Mouse (Mus musculus) small intestine, adult 2 months (tissue): Measurements from ENCODE around the gene Zbed3. TPM values are rescaled to one million over a fixed set of nuclear protein-coding genes. Genes with fewer than 3 reads are reported as not detected.
"Not testable (repeated sequence)": the region's sequence is repeated elsewhere in the genome, so short reads cannot be mapped to it uniquely, and the experiment has no call there.

Experiments
- H3K27ac ChIP-seq: fragments of 200-500 bp; 2 replicates; pipeline ENCODE4 v1.5.1; 2012; ENCODE audit warnings: low read depth, low read length, control low read depth, inconsistent platforms; ENCODE audit not compliant: insufficient read depth
- H3K27me3 ChIP-seq: fragments of 200-500 bp; 2 replicates; pipeline ENCODE4 v1.6.1; 2012; ENCODE audit warnings: mild to moderate bottlenecking, moderate library complexity, low read length, inconsistent platforms; ENCODE audit not compliant: control insufficient read depth, insufficient read depth
- H3K36me3 ChIP-seq: fragments of 200-500 bp; 2 replicates; pipeline ENCODE4 v1.6.1; 2012; ENCODE audit warnings: mild to moderate bottlenecking, low read length, control low read depth, inconsistent platforms; ENCODE audit not compliant: control insufficient read depth, insufficient read depth
- H3K4me1 ChIP-seq: fragments of 200-500 bp; 2 replicates; pipeline ENCODE4 v1.6.1; 2012; ENCODE audit warnings: low read length, inconsistent platforms, mixed read lengths; ENCODE audit not compliant: control insufficient read depth, insufficient read depth, insufficient read length
- H3K4me3 ChIP-seq: fragments of 200-500 bp; 2 replicates; pipeline ENCODE4 v1.5.1; 2012; ENCODE audit warnings: low read depth, mild to moderate bottlenecking, control low read depth, inconsistent platforms, low read length, moderate library complexity
- CTCF ChIP-seq: fragments of 200-500 bp; IDR thresholded peaks from 2 replicates; pipeline ENCODE4 v1.5.1; 2012; ENCODE audit warnings: low read depth, mild to moderate bottlenecking, control low read depth, inconsistent platforms, low read length, moderate library complexity, mixed read lengths; ENCODE audit not compliant: insufficient replicate concordance, insufficient read length; ENCODE audit errors: extremely low read depth
- POLR2A ChIP-seq: fragments of 200-500 bp; IDR thresholded peaks from 2 replicates; pipeline ENCODE4 v1.6.1; 2012; ENCODE audit warnings: low read depth, mild to moderate bottlenecking, control low read depth, inconsistent platforms, low read length, moderate library complexity
- WGBS: fragments of 180-500 bp; shearing (Covaris S2); methylation state at CpG from one replicate; pipeline ENCODE4 v1.1.7; 2018; 5-methylcytosine and 5-hydroxymethylcytosine counted together
- polyA plus RNA-seq: library from polyadenylated mRNA; depleted of rRNA; stranded (reverse); fragments of >200 nt; gene quantifications from 2 replicates; pipeline ENCODE4 v1.2.3, GENCODE M21; 2012; rRNA removed

The Zbed3 gene
- polyA plus RNA-seq, 1 experiment = 17.3 TPM

DNA sequence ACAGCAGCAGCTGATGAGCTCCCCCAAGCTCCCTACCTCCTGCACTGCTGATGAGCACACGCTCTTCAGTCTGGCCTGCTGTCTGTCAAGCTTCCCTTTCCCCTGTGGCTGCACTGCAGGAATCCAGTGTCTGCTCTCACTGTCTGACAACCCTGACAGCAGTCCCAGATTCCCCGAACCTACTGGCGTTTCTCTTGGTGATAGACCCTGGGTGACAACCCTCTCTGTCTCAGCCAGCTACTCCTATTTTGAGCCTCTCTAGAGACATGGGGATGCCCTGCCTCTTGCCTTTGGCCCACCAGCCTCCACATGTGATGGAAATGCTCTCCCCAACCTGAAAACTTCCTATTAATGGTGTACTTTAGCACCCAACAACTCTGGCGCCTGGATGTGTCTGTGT lies 40.0 kb downstream of the Zbed3 start:
- H3K36me3 ChIP-seq = peaks cover 77% of the 10 kb centered on the region
- no peaks in the 10 kb centered on the region for H3K4me1 ChIP-seq
- H3K27me3 ChIP-seq = no peaks in the 10 kb centered on the region
- H3K4me3 ChIP-seq = no peak overlapping the region
- no peak for TF ChIP-seq CTCF
- TF ChIP-seq POLR2A = no peak
- H3K27ac ChIP-seq = no peak overlapping the region
- WGBS = 90% methylated on average over 4 of the region's 4 CpGs

DNA sequence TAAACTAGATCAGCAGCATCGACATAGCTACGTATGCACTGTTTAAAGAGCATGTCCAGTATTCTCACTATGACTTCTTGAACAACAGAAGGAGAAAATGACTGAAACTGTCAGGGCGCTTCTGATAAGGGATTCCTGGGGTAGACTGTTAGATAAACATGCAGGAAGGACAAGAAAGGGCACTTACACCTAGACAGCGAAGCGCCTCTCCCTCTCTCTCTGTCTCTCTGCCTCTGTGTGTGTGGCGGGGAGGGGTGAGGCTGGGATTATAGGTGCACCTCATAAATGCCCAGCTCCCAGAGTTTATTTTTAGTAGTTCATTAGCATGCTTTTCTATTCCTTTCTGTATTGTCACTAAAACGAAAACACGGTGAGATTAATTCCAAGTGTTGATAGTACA lies 42.9 kb downstream of the Zbed3 start:
- Histone ChIP-seq H3K27me3 (no peaks in the 10 kb centered on the region), H3K4me1 (peaks cover 4% of the 10 kb centered on the region; the same call in 1 of the 2 replicates), H3K36me3 (peaks cover 76% of the 10 kb centered on the region), H3K4me3 (no peak overlapping the region), H3K27ac (no peak overlapping the region)
- 87% methylated on average over 8 of the region's 8 CpGs for WGBS
- no peak for TF ChIP-seq POLR2A
- no peak for TF ChIP-seq CTCF

DNA sequence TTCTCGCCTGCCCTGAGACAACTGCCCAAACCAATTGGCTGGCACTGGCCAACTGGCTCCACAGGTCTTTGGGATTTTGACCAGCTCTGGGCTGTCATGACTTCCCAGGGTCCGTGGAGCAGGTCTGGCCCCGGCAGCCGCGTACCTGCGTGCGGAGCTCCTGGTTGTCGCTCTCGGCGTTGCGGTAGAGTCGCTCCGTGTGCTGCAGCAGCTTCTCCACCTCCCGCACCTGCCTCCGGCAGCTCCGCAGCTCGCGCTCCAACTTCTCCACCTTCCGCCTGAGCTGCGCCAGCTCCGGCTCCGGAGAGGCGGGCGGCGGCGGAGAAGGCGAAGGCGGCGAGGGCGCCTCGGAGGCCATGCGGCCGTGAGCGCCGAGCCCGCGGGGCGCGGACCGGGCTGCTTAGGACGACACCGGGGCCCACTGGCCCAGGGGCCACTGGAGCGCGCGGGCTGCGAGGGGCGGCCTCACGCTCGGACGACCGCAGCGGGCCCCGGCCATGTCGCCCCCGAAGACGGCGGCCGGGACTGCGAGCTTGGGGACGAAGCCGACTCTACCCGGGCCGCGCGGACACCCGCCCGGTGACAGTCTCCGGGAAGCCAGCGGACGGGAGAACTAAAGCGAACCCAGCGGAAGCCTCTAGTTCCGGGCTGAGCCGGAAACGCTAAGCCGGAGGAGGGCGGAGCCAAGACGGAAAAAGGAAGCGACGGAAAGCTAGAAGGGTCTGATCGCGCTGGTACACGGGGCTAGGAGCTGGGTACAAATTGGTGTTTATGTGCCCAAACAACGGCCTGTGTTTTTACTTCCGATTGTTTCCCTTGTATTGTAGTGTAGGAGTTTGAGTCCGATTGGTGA lies 51.5 kb downstream of the Zbed3 start, which contains the start of gene Aggf1:
Gene Aggf1, minus strand, starts transcription at position 652 of the 853 bp plus-strand sequence.
- peak within 1 kb of the TSS; percentile 98 for H3K4me3 ChIP-seq

DNA sequence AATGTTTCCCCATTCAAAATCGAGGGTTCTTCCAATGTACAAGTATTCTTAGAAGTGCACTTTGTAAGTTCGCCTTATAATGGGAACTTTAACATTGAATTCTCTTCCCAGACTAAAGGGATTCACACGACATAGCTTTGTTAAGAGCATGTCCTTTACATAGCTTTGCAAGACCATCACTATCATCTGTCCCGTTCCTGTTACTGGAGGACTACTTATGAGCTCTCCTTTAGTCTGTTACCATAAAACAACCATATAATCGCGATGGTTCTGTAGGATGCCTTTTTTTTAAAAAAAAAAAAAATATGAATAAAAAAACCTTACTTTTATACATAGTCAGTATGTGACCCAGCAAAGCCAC lies 52.1 kb downstream of the Zbed3 start:
- H3K27me3 ChIP-seq = no peaks in the 10 kb centered on the region
- H3K36me3 ChIP-seq = peaks cover 8% of the 10 kb centered on the region
- 14% methylated on average over 6 of the region's 6 CpGs for WGBS
- H3K4me1 ChIP-seq = peaks cover 7% of the 10 kb centered on the region; the same call in 1 of the 2 replicates
- H3K4me3 ChIP-seq = peak overlapping the region; percentile 98
- TF ChIP-seq CTCF (no peak), POLR2A (no peak)
- H3K27ac ChIP-seq = peak overlapping the region; percentile 14; the same call in 1 of the 2 replicates

More for the DNA sequence above, 51.5 kb downstream of the Zbed3 start, which contains the start of gene Aggf1:
- peak within 1 kb of the TSS; percentile 73 for H3K27ac ChIP-seq
- H3K27me3 ChIP-seq = no peaks in the 10 kb centered on the region
- TF ChIP-seq CTCF = no peak
- peak; percentile 73 for TF ChIP-seq POLR2A
- H3K4me1 ChIP-seq = peaks cover 9% of the 10 kb centered on the region; the same call in 1 of the 2 replicates
- under 1% methylated on average over 86 of the region's 86 CpGs for WGBS
- H3K36me3 ChIP-seq = peaks cover 14% of the 10 kb centered on the region

DNA sequence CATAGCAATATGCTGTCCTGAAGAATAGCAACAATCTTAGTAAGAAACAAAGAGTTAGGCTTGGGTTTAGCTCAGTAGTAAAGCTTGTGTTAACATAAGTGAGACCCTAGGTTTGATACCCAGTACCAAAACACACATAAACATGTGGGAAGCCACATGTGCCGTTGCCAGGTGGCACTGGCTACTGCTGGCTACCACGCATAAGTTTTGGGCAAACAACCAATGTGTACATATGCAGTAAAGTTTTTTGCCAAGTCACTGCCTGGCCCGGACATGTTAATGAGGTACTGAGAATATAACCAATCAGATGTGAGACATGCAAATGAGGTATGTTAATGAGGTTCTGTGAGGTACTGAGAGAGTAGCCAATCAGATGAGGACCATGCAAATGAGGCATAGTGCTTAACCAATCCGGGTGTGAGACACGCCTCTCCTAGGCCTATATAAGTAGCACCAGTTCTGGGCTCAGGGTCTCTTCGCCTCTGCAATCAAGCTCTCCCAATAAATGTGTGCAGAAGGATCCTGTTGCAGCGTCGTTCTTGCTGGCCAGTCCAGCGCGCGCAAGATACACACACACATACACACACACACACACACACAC lies 53.4 kb downstream of the Zbed3 start:
- WGBS = 95% methylated on average over 11 of the region's 11 CpGs
- not testable (repeated sequence) for H3K36me3 ChIP-seq, H3K4me3 ChIP-seq, H3K27me3 ChIP-seq, H3K4me1 ChIP-seq, H3K27ac ChIP-seq

DNA sequence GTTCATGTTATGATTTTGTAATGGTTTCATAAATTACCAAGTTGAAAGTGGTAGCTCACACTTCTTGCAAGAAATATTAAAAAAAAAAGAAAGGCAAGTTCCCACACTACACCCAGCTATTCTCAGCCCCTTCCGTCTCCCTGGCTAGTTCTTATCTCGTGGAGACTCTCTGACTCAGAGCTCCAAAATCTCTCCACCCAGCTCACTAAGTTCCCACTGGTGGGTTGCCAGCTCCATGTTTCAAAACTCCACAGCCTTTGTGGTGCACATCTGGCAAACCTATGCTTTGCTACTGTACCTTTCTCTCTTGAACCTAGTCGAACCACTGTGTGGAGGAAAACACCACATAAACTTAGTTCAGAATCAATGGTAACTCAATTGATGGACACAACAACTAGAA lies 55.3 kb downstream of the Zbed3 start:
- no peaks in the 10 kb centered on the region for H3K4me1 ChIP-seq
- H3K4me3 ChIP-seq = no peak overlapping the region
- no peaks in the 10 kb centered on the region for H3K36me3 ChIP-seq
- no peak overlapping the region for H3K27ac ChIP-seq
- H3K27me3 ChIP-seq = no peaks in the 10 kb centered on the region
- WGBS = 62% methylated on average over 3 of the region's 3 CpGs
- TF ChIP-seq CTCF (no peak), POLR2A (no peak)

DNA sequence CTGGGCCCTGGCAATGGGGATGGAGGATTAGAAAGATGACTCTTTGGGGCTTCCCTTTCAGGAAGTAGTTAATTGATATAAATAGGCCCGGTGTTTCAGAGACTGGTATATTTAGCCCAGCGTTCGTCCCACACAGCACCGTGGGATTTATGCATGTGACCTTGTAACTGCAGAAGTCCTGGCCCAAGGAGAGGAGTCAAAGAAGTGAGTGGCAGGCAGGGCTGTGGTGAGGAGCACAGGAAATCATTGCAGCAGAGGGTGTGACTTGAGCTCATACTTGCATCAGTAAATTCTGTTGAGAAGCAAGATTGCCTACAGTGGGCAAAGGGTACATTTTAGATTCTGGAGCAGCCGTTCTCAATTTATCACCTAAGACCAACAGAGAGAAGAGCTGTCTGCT lies 59.0 kb downstream of the Zbed3 start:
- no peak overlapping the region for H3K27ac ChIP-seq
- H3K36me3 ChIP-seq = no peaks in the 10 kb centered on the region
- no peak overlapping the region for H3K4me3 ChIP-seq
- 60% methylated on average over 5 of the region's 5 CpGs for WGBS
- TF ChIP-seq CTCF (no peak), POLR2A (no peak)
- H3K4me1 ChIP-seq = no peaks in the 10 kb centered on the region
- H3K27me3 ChIP-seq = no peaks in the 10 kb centered on the region

Other genes starting within 250 kb of the Zbed3 start
- 3.4 and 4.8 TPM in 2 replicates for gene Pde8b, start 73.3 kb upstream of the Zbed3 start, polyA plus RNA-seq
- 8.7 and 15.6 TPM in 2 replicates for gene Aggf1, start 51.7 kb downstream of the Zbed3 start, polyA plus RNA-seq
- gene Crhbp, start 121.3 kb downstream of the Zbed3 start, polyA plus RNA-seq = not detected in 2 replicates
- gene S100z, start 155.1 kb downstream of the Zbed3 start, polyA plus RNA-seq = not detected in 2 replicates
- gene F2rl1, start 201.6 kb downstream of the Zbed3 start, polyA plus RNA-seq = 15.4 and 30.0 TPM in 2 replicates